Mouse (Mus musculus): ENCODE results near the gene Plekha5. TPM values are rescaled to one million over a fixed set of nuclear protein-coding genes. Genes with fewer than 3 reads are reported as not detected.

Gene Plekha5
- polyA plus RNA-seq (2017; shearing (Covaris generic)) = 56.4 TPM

GRCm38 (mm10) chr6:140423846-140424200 lies at the start of gene Plekha5:
Plekha5 (plus strand) TSS chr6:140424054.

GRCm38 (mm10) chr6:140622391-140623225 lies 198.8 kb downstream of the Plekha5 start, which contains the start of gene Aebp2:
Aebp2 (plus strand) TSS chr6:140622663.

Other genes starting within 250 kb of the Plekha5 start
- 248 TPM for gene Aebp2, start 198.6 kb downstream of the Plekha5 start, polyA plus RNA-seq (2017; shearing (Covaris generic))

Measured in effector memory CD4-positive, alpha-beta T cell, adult 7 months (primary cell).